Mouse (Mus musculus) liver, embryonic 11.5 days (tissue): ENCODE results near the gene Dynlt1f. TPM values are rescaled to one million over a fixed set of nuclear protein-coding genes. Genes with fewer than 3 reads are reported as not detected.
"Not testable (repeated sequence)": the region's sequence is repeated elsewhere in the genome, so short reads cannot be mapped to it uniquely, and the experiment has no call there.

Source experiments
- ATAC-seq: fragments of 200-750 bp; cut with Nextera tagmentation; replicated peaks from 2 replicates; pipeline ENCODE4 v1.8.0; 2017; ENCODE audit warnings: moderate number of reproducible peaks, mild to moderate bottlenecking, moderate TSS enrichment, moderate library complexity; ENCODE audit not compliant: low FRiP score
- DNase-seq: peaks from one replicate; pipeline ENCODE4 v3.0.0-alpha.2; 2017; ENCODE audit warnings: low spot score
- H3K27ac ChIP-seq: fragments of 300-500 bp; sonication (generic); 2 replicates; pipeline ENCODE4 v1.5.1; 2014; ENCODE audit warnings: mild to moderate bottlenecking, low read depth, low read length, control low read depth
- H3K27me3 ChIP-seq: fragments of 300-500 bp; sonication (generic); replicated peaks from 2 replicates; pipeline ENCODE4 v1.6.1; 2014; ENCODE audit warnings: low read length, mixed read lengths; ENCODE audit not compliant: control insufficient read depth, insufficient read depth
- H3K36me3 ChIP-seq: fragments of 300-500 bp; sonication (generic); 2 replicates; pipeline ENCODE4 v1.6.1; 2014; ENCODE audit warnings: mild to moderate bottlenecking, low read length, moderate library complexity, mixed read lengths; ENCODE audit not compliant: control insufficient read depth, insufficient read depth
- H3K4me1 ChIP-seq: fragments of 300-500 bp; sonication (generic); replicated peaks from 2 replicates; pipeline ENCODE4 v1.6.1; 2014; ENCODE audit warnings: low read length, mixed read lengths; ENCODE audit not compliant: control insufficient read depth, insufficient read depth
- H3K4me2 ChIP-seq: fragments of 300-500 bp; sonication (generic); 2 replicates; pipeline ENCODE4 v1.6.1; 2014; ENCODE audit warnings: mild to moderate bottlenecking, control low read depth, moderate library complexity
- H3K4me3 ChIP-seq: fragments of 300-500 bp; sonication (generic); 2 replicates; pipeline ENCODE4 v1.5.1; 2014; ENCODE audit warnings: low read depth, low read length, control low read depth
- H3K9ac ChIP-seq: fragments of 300-500 bp; sonication (generic); 2 replicates; pipeline ENCODE4 v1.6.1; 2014; ENCODE audit warnings: low read depth, low read length, control low read depth
- H3K9me3 ChIP-seq: fragments of 300-500 bp; sonication (generic); 2 replicates; pipeline ENCODE4 v1.6.1; 2016; ENCODE audit warnings: low read length, inconsistent platforms, mixed read lengths; ENCODE audit not compliant: control insufficient read depth
- WGBS: fragments of 180-500 bp; shearing (Covaris S2); extraction: QIAGEN DNeasy Blood & Tissue Kit; methylation state at CpG from one replicate; pipeline ENCODE4 v1.1.7; 2014; 5-methylcytosine and 5-hydroxymethylcytosine counted together
- polyA plus RNA-seq: library from polyadenylated mRNA; unstranded; fragments of >200 nt; fragmentation: Nextera tagmentation; extraction: Ambion mirVana; gene quantifications from 2 replicates; pipeline ENCODE4 v1.2.1, GENCODE M21; 2014

Gene Dynlt1f
- polyA plus RNA-seq, 1 experiment from 2014 or later = 183 TPM

- 47% methylated on average over 5 of the region's 5 CpGs for WGBS
- H3K9me3 ChIP-seq, H3K4me1 ChIP-seq, H3K9ac ChIP-seq, DNase-seq, H3K4me2 ChIP-seq, H3K27ac ChIP-seq, H3K4me3 ChIP-seq, H3K36me3 ChIP-seq, H3K27me3 ChIP-seq, ATAC-seq: not testable (repeated sequence)
Observed at GRCm38 (mm10) chr17:6674297-6674696, 18.6 kb upstream of the Dynlt1f start.

GRCm38 (mm10) chr17:6668522-6668921 lies 12.8 kb upstream of the Dynlt1f start:
- no CpG with 5 or more reads among the region's 6 CpGs for WGBS
- H3K4me1 ChIP-seq, ATAC-seq, H3K9me3 ChIP-seq, H3K9ac ChIP-seq, H3K27ac ChIP-seq, H3K36me3 ChIP-seq, H3K4me2 ChIP-seq, H3K4me3 ChIP-seq, DNase-seq, H3K27me3 ChIP-seq: not testable (repeated sequence)

GRCm38 (mm10) chr17:6665389-6665788 lies 9.7 kb upstream of the Dynlt1f start:
- not testable (repeated sequence) for H3K4me1 ChIP-seq, DNase-seq, H3K36me3 ChIP-seq, ATAC-seq, H3K27ac ChIP-seq, H3K9ac ChIP-seq, H3K4me2 ChIP-seq, H3K27me3 ChIP-seq, H3K4me3 ChIP-seq, H3K9me3 ChIP-seq
- WGBS = 82% methylated on average over 4 of the region's 5 CpGs

- ATAC-seq, H3K4me2 ChIP-seq, H3K9me3 ChIP-seq, H3K9ac ChIP-seq, DNase-seq, H3K4me3 ChIP-seq, H3K4me1 ChIP-seq, H3K36me3 ChIP-seq, H3K27ac ChIP-seq, H3K27me3 ChIP-seq: not testable (repeated sequence)
- 55% methylated on average over 3 of the region's 3 CpGs for WGBS
Observed at GRCm38 (mm10) chr17:6662840-6663239, 7.1 kb upstream of the Dynlt1f start.

- not testable (repeated sequence) for H3K4me3 ChIP-seq, H3K9me3 ChIP-seq, H3K36me3 ChIP-seq, ATAC-seq, DNase-seq, H3K4me1 ChIP-seq, H3K27me3 ChIP-seq, H3K9ac ChIP-seq, H3K27ac ChIP-seq, H3K4me2 ChIP-seq
- 45% methylated on average over 8 of the region's 11 CpGs for WGBS
Observed at GRCm38 (mm10) chr17:6661093-6661816, 5.6 kb upstream of the Dynlt1f start.

GRCm38 (mm10) chr17:6660589-6660988 lies 4.9 kb upstream of the Dynlt1f start:
- H3K27me3 ChIP-seq, H3K4me1 ChIP-seq, H3K4me2 ChIP-seq, H3K27ac ChIP-seq, H3K4me3 ChIP-seq, H3K36me3 ChIP-seq, DNase-seq, H3K9me3 ChIP-seq, ATAC-seq, H3K9ac ChIP-seq: not testable (repeated sequence)
- WGBS = 48% methylated on average over 6 of the region's 6 CpGs

GRCm38 (mm10) chr17:6658801-6659200 lies 3.1 kb upstream of the Dynlt1f start, which contains the start of gene Sytl3:
Sytl3 (plus strand) TSS chr17:6659093.
- not testable (repeated sequence) for H3K9me3 ChIP-seq, H3K27me3 ChIP-seq, H3K4me1 ChIP-seq, H3K4me3 ChIP-seq, H3K4me2 ChIP-seq, H3K9ac ChIP-seq, H3K27ac ChIP-seq, H3K36me3 ChIP-seq, ATAC-seq, DNase-seq
- WGBS = 37% methylated on average over 3 of the region's 7 CpGs

- H3K9me3 ChIP-seq, H3K4me1 ChIP-seq, H3K9ac ChIP-seq, H3K36me3 ChIP-seq, H3K27ac ChIP-seq, H3K4me2 ChIP-seq, H3K4me3 ChIP-seq, H3K27me3 ChIP-seq, DNase-seq, ATAC-seq: not testable (repeated sequence)
- WGBS = 94% methylated on average over 1 of the region's 3 CpGs
Observed at GRCm38 (mm10) chr17:6656471-6656870, 771 bp upstream of the Dynlt1f start.

GRCm38 (mm10) chr17:6655087-6655511 lies 601 bp downstream of the Dynlt1f start:
- ATAC-seq (peak; percentile 73), DNase-seq (peak; percentile 75)
- H3K36me3 ChIP-seq, H3K4me1 ChIP-seq, H3K27me3 ChIP-seq, H3K9me3 ChIP-seq: not testable (repeated sequence)
- peak overlapping the region; percentile 65 for H3K4me2 ChIP-seq
- WGBS = under 1% methylated on average over 33 of the region's 36 CpGs
- H3K27ac ChIP-seq = peak overlapping the region; percentile 43
- H3K9ac ChIP-seq = peak overlapping the region; percentile 68
- H3K4me3 ChIP-seq = peak overlapping the region; percentile 63
